Mouse (Mus musculus) heart, adult 11 months (tissue): ENCODE measurements around the gene Pim1.
A peak's percentile ranks its signal among the peaks of the same experiment; 100 is the strongest.
"Not testable (repeated sequence)": the region's sequence is repeated elsewhere in the genome, so short reads cannot be mapped to it uniquely, and the experiment has no call there.

ENCODE experiments used
- DNase-seq: peaks from one replicate; pipeline ENCODE4 v3.0.0; 2022

The Pim1 gene

GRCm38 (mm10) chr17:29490713-29491581 lies at the start of gene Pim1:
TSS of gene Pim1 (plus strand) at chr17:29490753.
- DNase-seq: no peak

GRCm38 (mm10) chr17:29441562-29441961 lies 49.0 kb upstream of the Pim1 start:
- DNase-seq: peak; percentile 90

- peak; percentile 97 for DNase-seq
Measured at GRCm38 (mm10) chr17:29442131-29442557, 48.4 kb upstream of the Pim1 start.

- DNase-seq: peak; percentile 92
Measured at GRCm38 (mm10) chr17:29443724-29444123, 46.8 kb upstream of the Pim1 start.

GRCm38 (mm10) chr17:29445072-29445471 lies 45.5 kb upstream of the Pim1 start:
- DNase-seq: no peak

GRCm38 (mm10) chr17:29447323-29447722 lies 43.2 kb upstream of the Pim1 start:
- no peak for DNase-seq

GRCm38 (mm10) chr17:29448055-29448454 lies 42.5 kb upstream of the Pim1 start:
- no peak for DNase-seq

- DNase-seq: no peak
Measured at GRCm38 (mm10) chr17:29448561-29448960, 42.0 kb upstream of the Pim1 start.

GRCm38 (mm10) chr17:29450899-29451840 lies 39.4 kb upstream of the Pim1 start:
- DNase-seq: peak; percentile 96

GRCm38 (mm10) chr17:29451841-29452210 lies 38.7 kb upstream of the Pim1 start:
- no peak for DNase-seq

GRCm38 (mm10) chr17:29454119-29454518 lies 36.4 kb upstream of the Pim1 start:
- not testable (repeated sequence) for DNase-seq

- peak; percentile 95 for DNase-seq
Measured at GRCm38 (mm10) chr17:29455411-29456120, 35.0 kb upstream of the Pim1 start.

GRCm38 (mm10) chr17:29456476-29456875 lies 34.1 kb upstream of the Pim1 start:
- DNase-seq: no peak

- no peak for DNase-seq
Measured at GRCm38 (mm10) chr17:29456926-29457325, 33.6 kb upstream of the Pim1 start.

- peak; percentile 99 for DNase-seq
Measured at GRCm38 (mm10) chr17:29457795-29458560, 32.6 kb upstream of the Pim1 start.

GRCm38 (mm10) chr17:29459321-29460118 lies 31.0 kb upstream of the Pim1 start:
- peak; percentile 97 for DNase-seq

- DNase-seq: no peak
Measured at GRCm38 (mm10) chr17:29460119-29460505, 30.4 kb upstream of the Pim1 start.

- DNase-seq: no peak
Measured at GRCm38 (mm10) chr17:29463627-29464026, 26.9 kb upstream of the Pim1 start.

GRCm38 (mm10) chr17:29464068-29464467 lies 26.5 kb upstream of the Pim1 start:
- no peak for DNase-seq

GRCm38 (mm10) chr17:29464519-29465140 lies 25.9 kb upstream of the Pim1 start:
- no peak for DNase-seq
